Mouse (Mus musculus) midbrain, postnatal 0 days (tissue): Measurements from ENCODE around the gene Pxn. TPM values are rescaled to one million over a fixed set of nuclear protein-coding genes. Genes with fewer than 3 reads are reported as not detected.
A peak's percentile ranks its signal among the peaks of the same experiment; 100 is the strongest.

Experiments
- ATAC-seq: fragments of 200-750 bp; cut with Nextera tagmentation; 2 replicates; pipeline ENCODE4 v1.8.0; 2017; ENCODE audit warnings: moderate number of reproducible peaks, mild to moderate bottlenecking, moderate TSS enrichment, moderate library complexity; ENCODE audit not compliant: low FRiP score
- DNase-seq: peaks from one replicate; pipeline ENCODE4 v3.0.0-alpha.2; 2015; ENCODE audit warnings: low spot score
- H3K27ac ChIP-seq: fragments of 300-500 bp; sonication (generic); 2 replicates; pipeline ENCODE4 v1.5.1; 2014; ENCODE audit warnings: low read depth, mild to moderate bottlenecking, low read length, mixed read lengths
- H3K27me3 ChIP-seq: fragments of 300-500 bp; sonication (generic); 2 replicates; pipeline ENCODE4 v1.6.1; 2014; ENCODE audit warnings: low read length, control low read depth, mixed read lengths; ENCODE audit not compliant: insufficient read depth
- H3K36me3 ChIP-seq: fragments of 300-500 bp; sonication (generic); 2 replicates; pipeline ENCODE4 v1.6.1; 2014; ENCODE audit warnings: low read length, control low read depth, mixed read lengths; ENCODE audit not compliant: insufficient read depth
- H3K4me1 ChIP-seq: fragments of 300-500 bp; sonication (generic); 2 replicates; pipeline ENCODE4 v1.6.1; 2014; ENCODE audit warnings: mild to moderate bottlenecking, control low read depth, antibody characterized with exemption, low read length, mixed read lengths; ENCODE audit not compliant: insufficient read depth
- H3K4me2 ChIP-seq: fragments of 300-500 bp; sonication (generic); 2 replicates; pipeline ENCODE4 v1.6.1; 2014; ENCODE audit warnings: low read depth, mild to moderate bottlenecking, low read length, mixed read lengths; ENCODE audit not compliant: poor library complexity, severe bottlenecking
- H3K4me3 ChIP-seq: fragments of 300-500 bp; sonication (generic); 2 replicates; pipeline ENCODE4 v1.5.1; 2014; ENCODE audit warnings: low read depth, mild to moderate bottlenecking, low read length, moderate library complexity
- H3K9ac ChIP-seq: fragments of 300-500 bp; sonication (generic); replicated peaks from 2 replicates; pipeline ENCODE4 v1.6.1; 2014; ENCODE audit warnings: mild to moderate bottlenecking, low read length, moderate library complexity, mixed read lengths; ENCODE audit not compliant: poor library complexity, severe bottlenecking
- H3K9me3 ChIP-seq: fragments of 300-500 bp; sonication (generic); 2 replicates; pipeline ENCODE4 v1.6.1; 2016; ENCODE audit warnings: low read length, control low read depth
- CTCF ChIP-seq: IDR thresholded peaks from 2 replicates; pipeline ENCODE4 v1.5.1; 2016; ENCODE audit warnings: antibody characterized with exemption, mild to moderate bottlenecking
- WGBS: fragments of 180-500 bp; shearing (Covaris S2); extraction: QIAGEN DNeasy Blood & Tissue Kit; methylation state at CpG from one replicate; pipeline ENCODE4 v1.1.7; 2014; 5-methylcytosine and 5-hydroxymethylcytosine counted together
- polyA plus RNA-seq: library from polyadenylated mRNA; unstranded; fragments of >200 nt; fragmentation: Nextera tagmentation; extraction: Ambion mirVana; gene quantifications from 2 replicates; pipeline ENCODE4 v1.2.1, GENCODE M21; 2015
- total RNA-seq: library from RNA; depleted of rRNA; stranded (reverse); fragments of >200 nt; gene quantifications from 2 replicates; pipeline ENCODE4 v1.2.3, GENCODE M21; 2014

The Pxn gene
- total and polyA plus RNA-seq, 2 experiments from 2014 or later = 15.9 to 39.4 TPM

DNA sequence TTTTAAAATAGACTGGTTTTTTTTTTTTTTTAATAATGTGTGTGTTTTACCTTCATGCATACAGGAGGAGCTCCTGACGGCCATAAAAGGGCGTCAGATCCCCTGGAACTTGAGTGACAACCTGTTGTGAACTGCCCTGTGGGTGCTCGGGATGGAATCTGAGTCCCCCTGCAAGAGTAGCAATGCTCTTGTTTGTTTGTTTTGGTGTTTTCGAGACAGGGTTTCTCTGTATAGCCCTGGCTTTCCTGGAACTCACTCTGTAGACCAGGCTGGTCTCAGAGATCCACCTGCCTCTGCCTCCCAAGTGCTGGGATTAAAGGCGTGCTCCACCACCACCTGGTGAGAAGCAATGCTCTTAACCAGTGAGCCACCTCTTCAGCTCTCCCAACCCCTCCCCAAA is 21.5 kb upstream of the Pxn start:
- H3K27ac ChIP-seq = peak overlapping the region; percentile 85
- no peak for TF ChIP-seq CTCF
- peaks cover 13% of the 10 kb centered on the region; the same call in 1 of the 2 replicates for H3K4me1 ChIP-seq
- 0 out of 2 replicates have a peak, but pooled peaks cover 2% of the 10 kb centered on the region for H3K36me3 ChIP-seq
- peak overlapping the region; percentile 65 for H3K4me2 ChIP-seq
- H3K27me3 ChIP-seq = no peaks in the 10 kb centered on the region
- WGBS = 75% methylated on average over 5 of the region's 5 CpGs
- peak overlapping the region; percentile 63 for H3K9ac ChIP-seq
- peak overlapping the region; percentile 44 for H3K4me3 ChIP-seq
- no peaks in the 10 kb centered on the region for H3K9me3 ChIP-seq
- no peak for DNase-seq
- no peak for ATAC-seq

DNA sequence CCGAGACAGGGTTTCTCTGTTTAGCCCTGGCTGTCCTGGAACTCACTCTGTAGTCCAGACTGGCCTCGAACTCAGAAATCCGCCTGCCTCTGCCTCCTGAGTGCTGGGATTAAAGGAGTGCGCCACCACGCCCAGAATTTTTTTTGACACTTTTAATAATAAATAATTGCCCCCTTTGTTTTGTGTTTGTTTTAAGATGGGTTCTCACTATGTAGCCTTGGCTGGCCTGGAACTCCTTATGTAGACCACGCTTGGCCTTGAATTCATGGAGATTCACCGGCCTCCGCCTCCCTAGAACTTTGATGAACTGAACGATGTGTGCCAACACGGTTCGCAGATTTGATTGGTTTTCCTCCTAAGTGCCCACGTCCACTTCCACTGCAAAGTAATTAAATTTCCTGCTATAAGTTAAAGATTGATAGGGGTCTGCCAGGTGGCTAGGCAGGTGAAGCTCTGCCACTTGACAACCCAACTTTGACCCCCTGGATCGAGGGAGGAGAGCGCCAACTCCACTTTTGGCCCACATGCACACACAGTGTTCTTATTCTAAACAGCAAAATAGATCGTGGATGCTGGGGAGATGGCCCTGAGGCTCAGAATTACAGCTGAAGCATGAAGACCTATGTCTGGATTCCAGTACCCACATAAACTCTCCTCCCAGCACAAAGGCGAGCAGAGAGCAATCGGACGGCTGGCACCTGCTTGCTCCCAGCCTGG is 20.8 kb upstream of the Pxn start:
- TF ChIP-seq CTCF = no peak
- ATAC-seq (no peak), DNase-seq (no peak)
- no peak overlapping the region for H3K27ac ChIP-seq
- H3K9ac ChIP-seq = no peak overlapping the region
- H3K4me1 ChIP-seq = peaks cover 10% of the 10 kb centered on the region; the same call in 1 of the 2 replicates
- no peak overlapping the region for H3K4me2 ChIP-seq
- WGBS = 86% methylated on average over 18 of the region's 18 CpGs
- no peaks in the 10 kb centered on the region for H3K36me3 ChIP-seq
- H3K4me3 ChIP-seq = no peak overlapping the region
- H3K27me3 ChIP-seq = no peaks in the 10 kb centered on the region
- H3K9me3 ChIP-seq = no peaks in the 10 kb centered on the region

GRCm38 (mm10) chr5:115486726-115487125 is 19.8 kb upstream of the Pxn start:
- Histone ChIP-seq H3K36me3 (no peaks in the 10 kb centered on the region), H3K9me3 (no peaks in the 10 kb centered on the region), H3K4me1 (peaks cover 11% of the 10 kb centered on the region; the same call in 1 of the 2 replicates), H3K27ac (no peak overlapping the region), H3K4me2 (no peak overlapping the region), H3K4me3 (no peak overlapping the region), H3K9ac (no peak overlapping the region), H3K27me3 (no peaks in the 10 kb centered on the region)
- DNase-seq (no peak), ATAC-seq (no peak)
- WGBS = 46% methylated on average over 4 of the region's 4 CpGs
- no peak for TF ChIP-seq CTCF

DNA sequence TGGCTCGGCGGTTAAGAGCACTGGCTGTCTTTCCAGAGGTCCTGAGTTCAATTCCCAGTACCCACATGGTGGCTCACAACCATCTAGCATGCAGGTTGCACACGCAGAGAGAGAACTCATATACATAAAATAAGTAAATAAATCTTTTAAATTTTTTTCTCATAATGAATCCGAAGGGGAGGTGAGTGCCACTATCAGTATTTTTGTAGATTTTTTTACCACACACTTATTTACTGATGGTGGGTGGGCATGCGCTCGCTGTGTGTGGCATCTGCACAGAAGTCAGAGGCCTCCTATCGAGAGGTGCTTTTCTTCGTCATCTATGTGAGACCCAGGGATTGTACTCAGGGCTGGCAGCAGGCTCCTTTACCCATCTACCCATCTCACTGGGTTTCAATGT is 19.1 kb upstream of the Pxn start:
- H3K9ac ChIP-seq = no peak overlapping the region
- no peak overlapping the region for H3K27ac ChIP-seq
- no peak overlapping the region for H3K4me3 ChIP-seq
- H3K4me1 ChIP-seq = peaks cover 14% of the 10 kb centered on the region; the same call in 1 of the 2 replicates
- no peaks in the 10 kb centered on the region for H3K9me3 ChIP-seq
- ATAC-seq (no peak), DNase-seq (no peak)
- no peak for TF ChIP-seq CTCF
- no peaks in the 10 kb centered on the region for H3K27me3 ChIP-seq
- no peak overlapping the region for H3K4me2 ChIP-seq
- 78% methylated on average over 8 of the region's 8 CpGs for WGBS
- H3K36me3 ChIP-seq = no peaks in the 10 kb centered on the region

GRCm38 (mm10) chr5:115487942-115488580 is 18.4 kb upstream of the Pxn start:
- H3K4me1 ChIP-seq = peaks cover 7% of the 10 kb centered on the region; the same call in 1 of the 2 replicates
- H3K36me3 ChIP-seq = no peaks in the 10 kb centered on the region
- H3K27me3 ChIP-seq = no peaks in the 10 kb centered on the region
- ATAC-seq = no peak
- 79% methylated on average over 9 of the region's 9 CpGs for WGBS
- no peak for DNase-seq
- H3K4me3 ChIP-seq = no peak overlapping the region
- no peak overlapping the region for H3K4me2 ChIP-seq
- peak overlapping the region; percentile 100; the same call in 1 of the 2 replicates for H3K27ac ChIP-seq
- H3K9ac ChIP-seq = no peak overlapping the region
- peak; percentile 5; the same call in 1 of the 2 replicates for TF ChIP-seq CTCF
- no peaks in the 10 kb centered on the region for H3K9me3 ChIP-seq
